Mouse (Mus musculus) kidney, embryonic 15.5 days (tissue): ENCODE measurements at regions not wholly inside any gene's neighbourhood (a gene's known extent, or its start where the extent isn't known, plus 50 kb on each side); places are given as distances from the start of the nearest gene placed in this dataset.

Experiments used
- ATAC-seq: fragments of 200-750 bp; cut with Nextera tagmentation; replicated peaks from 2 replicates; pipeline ENCODE4 v1.8.0; 2017; ENCODE audit warnings: moderate TSS enrichment; ENCODE audit not compliant: low FRiP score
- H3K27ac ChIP-seq: fragments of 300-500 bp; sonication (generic); 2 replicates; pipeline ENCODE4 v1.5.1; 2015; ENCODE audit warnings: mild to moderate bottlenecking, inconsistent platforms
- H3K27me3 ChIP-seq: fragments of 300-500 bp; sonication (generic); 2 replicates; pipeline ENCODE4 v1.6.1; 2015; ENCODE audit warnings: inconsistent platforms
- H3K36me3 ChIP-seq: fragments of 300-500 bp; sonication (generic); 2 replicates; pipeline ENCODE4 v1.6.1; 2015; ENCODE audit warnings: inconsistent platforms
- H3K4me1 ChIP-seq: fragments of 300-500 bp; sonication (generic); 2 replicates; pipeline ENCODE4 v1.6.1; 2015; ENCODE audit warnings: inconsistent platforms
- H3K4me2 ChIP-seq: fragments of 300-500 bp; sonication (generic); 2 replicates; pipeline ENCODE4 v1.6.1; 2015; ENCODE audit warnings: moderate library complexity, mild to moderate bottlenecking, inconsistent platforms
- H3K4me3 ChIP-seq: fragments of 300-500 bp; sonication (generic); replicated peaks from 2 replicates; pipeline ENCODE4 v1.5.1; 2015; ENCODE audit warnings: mild to moderate bottlenecking, inconsistent platforms
- H3K9ac ChIP-seq: fragments of 300-500 bp; sonication (generic); 2 replicates; pipeline ENCODE4 v1.6.1; 2015; ENCODE audit warnings: mild to moderate bottlenecking, inconsistent platforms
- H3K9me3 ChIP-seq: fragments of 300-500 bp; sonication (generic); replicated peaks from 2 replicates; pipeline ENCODE4 v1.6.1; 2016; ENCODE audit warnings: inconsistent platforms
- WGBS: fragments of 180-500 bp; shearing (Covaris S2); methylation state at CpG from one replicate; pipeline ENCODE4 v1.1.7; 2015; ENCODE audit warnings: mixed read lengths; 5-methylcytosine and 5-hydroxymethylcytosine counted together

- 88% methylated on average over 1 of the region's 1 CpGs for WGBS
- H3K36me3 ChIP-seq: no peaks in the 10 kb centered on the region
Observed at GRCm38 (mm10) chr17:62306524-62306923, 574.6 kb downstream of the Efna5 start.

GRCm38 (mm10) chr17:62305140-62305539 lies 576.0 kb downstream of the Efna5 start:
- ATAC-seq: no peak
- no peaks in the 10 kb centered on the region for H3K4me1 ChIP-seq
- no peak overlapping the region for H3K4me2 ChIP-seq
- H3K9me3 ChIP-seq: no peaks in the 10 kb centered on the region
- 65% methylated on average over 3 of the region's 3 CpGs for WGBS
- H3K9ac ChIP-seq: no peak overlapping the region
- H3K27me3 ChIP-seq: no peaks in the 10 kb centered on the region
- H3K27ac ChIP-seq: no peak overlapping the region
- H3K4me3 ChIP-seq: no peak overlapping the region
- H3K36me3 ChIP-seq: no peaks in the 10 kb centered on the region

More at GRCm38 (mm10) chr17:62306524-62306923, 574.6 kb downstream of the Efna5 start:
- no peaks in the 10 kb centered on the region for H3K4me1 ChIP-seq
- ATAC-seq: no peak
- H3K27me3 ChIP-seq: no peaks in the 10 kb centered on the region
- H3K9ac ChIP-seq: no peak overlapping the region
- no peaks in the 10 kb centered on the region for H3K9me3 ChIP-seq
- H3K4me2 ChIP-seq: no peak overlapping the region
- H3K4me3 ChIP-seq: no peak overlapping the region
- H3K27ac ChIP-seq: no peak overlapping the region

GRCm38 (mm10) chr17:62304073-62304472 lies 577.0 kb downstream of the Efna5 start:
- Histone ChIP-seq H3K4me3 (no peak overlapping the region), H3K36me3 (no peaks in the 10 kb centered on the region), H3K27ac (no peak overlapping the region), H3K4me2 (no peak overlapping the region), H3K4me1 (no peaks in the 10 kb centered on the region), H3K9me3 (no peaks in the 10 kb centered on the region), H3K27me3 (no peaks in the 10 kb centered on the region), H3K9ac (no peak overlapping the region)
- WGBS: 77% methylated on average over 3 of the region's 3 CpGs
- no peak for ATAC-seq

GRCm38 (mm10) chr17:62299875-62300274 lies 581.2 kb downstream of the Efna5 start:
- Histone ChIP-seq H3K4me3 (no peak overlapping the region), H3K4me1 (no peaks in the 10 kb centered on the region), H3K9ac (no peak overlapping the region), H3K36me3 (no peaks in the 10 kb centered on the region), H3K27me3 (no peaks in the 10 kb centered on the region), H3K27ac (no peak overlapping the region), H3K9me3 (no peaks in the 10 kb centered on the region), H3K4me2 (no peak overlapping the region)
- ATAC-seq: no peak
- WGBS: 31% methylated on average over 9 of the region's 9 CpGs

GRCm38 (mm10) chr17:62297393-62298060 lies 583.6 kb downstream of the Efna5 start:
- H3K4me2 ChIP-seq: no peak overlapping the region
- no peak overlapping the region for H3K4me3 ChIP-seq
- no peaks in the 10 kb centered on the region for H3K4me1 ChIP-seq
- ATAC-seq: no peak
- H3K27me3 ChIP-seq: no peaks in the 10 kb centered on the region
- no peak overlapping the region for H3K9ac ChIP-seq
- 82% methylated on average over 7 of the region's 7 CpGs for WGBS
- no peaks in the 10 kb centered on the region for H3K9me3 ChIP-seq
- H3K27ac ChIP-seq: no peak overlapping the region
- H3K36me3 ChIP-seq: no peaks in the 10 kb centered on the region

- Histone ChIP-seq H3K27me3 (no peaks in the 10 kb centered on the region), H3K4me3 (no peak overlapping the region), H3K9ac (no peak overlapping the region), H3K27ac (no peak overlapping the region), H3K36me3 (no peaks in the 10 kb centered on the region), H3K4me1 (no peaks in the 10 kb centered on the region), H3K9me3 (no peaks in the 10 kb centered on the region), H3K4me2 (no peak overlapping the region)
- ATAC-seq: no peak
Observed at GRCm38 (mm10) chr17:62295412-62295811, 585.7 kb downstream of the Efna5 start.

GRCm38 (mm10) chr17:62292703-62293102 lies 588.4 kb downstream of the Efna5 start:
- no peaks in the 10 kb centered on the region for H3K4me1 ChIP-seq
- no peak overlapping the region for H3K4me3 ChIP-seq
- ATAC-seq: no peak
- H3K9ac ChIP-seq: no peak overlapping the region
- H3K4me2 ChIP-seq: no peak overlapping the region
- H3K27me3 ChIP-seq: no peaks in the 10 kb centered on the region
- H3K36me3 ChIP-seq: no peaks in the 10 kb centered on the region
- 80% methylated on average over 5 of the region's 5 CpGs for WGBS
- H3K27ac ChIP-seq: no peak overlapping the region
- no peaks in the 10 kb centered on the region for H3K9me3 ChIP-seq

GRCm38 (mm10) chr17:62287666-62288065 lies 593.5 kb downstream of the Efna5 start:
- H3K4me3 ChIP-seq: no peak overlapping the region
- H3K9ac ChIP-seq: no peak overlapping the region
- no peak for ATAC-seq
- H3K27me3 ChIP-seq: no peaks in the 10 kb centered on the region
- H3K4me1 ChIP-seq: no peaks in the 10 kb centered on the region
- no peaks in the 10 kb centered on the region for H3K9me3 ChIP-seq
- no peaks in the 10 kb centered on the region for H3K36me3 ChIP-seq
- no peak overlapping the region for H3K4me2 ChIP-seq
- H3K27ac ChIP-seq: no peak overlapping the region

- Histone ChIP-seq H3K36me3 (no peaks in the 10 kb centered on the region), H3K27me3 (no peaks in the 10 kb centered on the region), H3K4me2 (no peak overlapping the region), H3K9ac (no peak overlapping the region), H3K27ac (no peak overlapping the region), H3K9me3 (no peaks in the 10 kb centered on the region), H3K4me3 (no peak overlapping the region), H3K4me1 (no peaks in the 10 kb centered on the region)
- no peak for ATAC-seq
- 66% methylated on average over 4 of the region's 4 CpGs for WGBS
Observed at GRCm38 (mm10) chr17:62287127-62287526, 594.0 kb downstream of the Efna5 start.

- no peak overlapping the region for H3K27ac ChIP-seq
- no peaks in the 10 kb centered on the region for H3K4me1 ChIP-seq
- ATAC-seq: no peak
- 76% methylated on average over 12 of the region's 12 CpGs for WGBS
- no peak overlapping the region for H3K4me2 ChIP-seq
- H3K36me3 ChIP-seq: no peaks in the 10 kb centered on the region
- no peaks in the 10 kb centered on the region for H3K27me3 ChIP-seq
- H3K9me3 ChIP-seq: no peaks in the 10 kb centered on the region
- H3K9ac ChIP-seq: no peak overlapping the region
- no peak overlapping the region for H3K4me3 ChIP-seq
Observed at GRCm38 (mm10) chr17:62286086-62287080, 594.7 kb downstream of the Efna5 start.

- H3K4me1 ChIP-seq: no peaks in the 10 kb centered on the region
- no peak overlapping the region for H3K4me2 ChIP-seq
- no peak overlapping the region for H3K9ac ChIP-seq
- no peaks in the 10 kb centered on the region for H3K36me3 ChIP-seq
- H3K9me3 ChIP-seq: no peaks in the 10 kb centered on the region
- H3K27ac ChIP-seq: no peak overlapping the region
- no peak overlapping the region for H3K4me3 ChIP-seq
- no peaks in the 10 kb centered on the region for H3K27me3 ChIP-seq
- 53% methylated on average over 3 of the region's 3 CpGs for WGBS
- no peak for ATAC-seq
Observed at GRCm38 (mm10) chr17:62280201-62280600, 600.9 kb downstream of the Efna5 start.

GRCm38 (mm10) chr17:62271399-62271798 lies 609.7 kb downstream of the Efna5 start:
- ATAC-seq: no peak

More at GRCm38 (mm10) chr17:62271399-62271798, 609.7 kb downstream of the Efna5 start:
- Histone ChIP-seq H3K9me3 (no peaks in the 10 kb centered on the region), H3K27ac (no peak overlapping the region), H3K9ac (no peak overlapping the region), H3K36me3 (no peaks in the 10 kb centered on the region), H3K4me1 (no peaks in the 10 kb centered on the region), H3K4me2 (no peak overlapping the region), H3K27me3 (no peaks in the 10 kb centered on the region), H3K4me3 (no peak overlapping the region)
- WGBS: 76% methylated on average over 7 of the region's 7 CpGs
